Mouse (Mus musculus) cerebellum, postnatal 36 days (tissue): ENCODE measurements around the gene Snu13.

Source experiments
- DNase-seq, 2 experiments: peaks; one replicate each; pipeline ENCODE4 v3.0.0; 2021 to 2022; ENCODE audit warnings: mixed read lengths in 2 of 2

The Snu13 gene

GRCm38 (mm10) chr15:82047080-82047883 lies at the start of gene Snu13:
TSS of gene Snu13 (minus strand) at chr15:82047598.
- DNase-seq: peak; percentile 93 to 94

GRCm38 (mm10) chr15:82091061-82091460 lies 43.7 kb upstream of the Snu13 start:
- no peak for DNase-seq

GRCm38 (mm10) chr15:82087266-82087665 lies 39.9 kb upstream of the Snu13 start:
- peak in 1 of 2 experiments; percentile 22 for DNase-seq

- no peak for DNase-seq
These were observed 38.7 kb upstream of the Snu13 start for GRCm38 (mm10) chr15:82086131-82086530.

GRCm38 (mm10) chr15:82085606-82086005 lies 38.2 kb upstream of the Snu13 start:
- DNase-seq: no peak

DNA sequence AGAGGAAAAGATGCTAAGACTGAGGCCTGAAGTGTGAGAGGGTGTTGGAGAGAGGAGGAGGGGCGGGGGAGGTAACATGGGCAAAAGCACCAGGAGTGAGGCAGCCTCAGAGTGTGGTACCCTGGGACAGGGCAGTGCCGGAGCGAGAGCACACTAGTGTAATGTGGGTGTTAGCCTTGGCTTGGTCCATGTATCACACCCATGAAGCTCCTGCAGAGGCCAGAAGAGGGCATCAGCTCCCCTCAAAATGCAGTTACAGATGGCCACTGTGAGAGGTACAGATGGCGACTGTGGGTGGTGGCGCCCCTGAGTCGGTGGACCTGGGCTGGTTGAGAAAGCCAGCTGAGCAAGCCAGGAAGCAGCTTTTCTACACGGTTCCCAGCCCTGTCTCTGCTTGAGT lies 33.8 kb upstream of the Snu13 start:
- peak; percentile 80 to 82 for DNase-seq

GRCm38 (mm10) chr15:82079883-82080282 lies 32.5 kb upstream of the Snu13 start:
- DNase-seq: no peak

DNA sequence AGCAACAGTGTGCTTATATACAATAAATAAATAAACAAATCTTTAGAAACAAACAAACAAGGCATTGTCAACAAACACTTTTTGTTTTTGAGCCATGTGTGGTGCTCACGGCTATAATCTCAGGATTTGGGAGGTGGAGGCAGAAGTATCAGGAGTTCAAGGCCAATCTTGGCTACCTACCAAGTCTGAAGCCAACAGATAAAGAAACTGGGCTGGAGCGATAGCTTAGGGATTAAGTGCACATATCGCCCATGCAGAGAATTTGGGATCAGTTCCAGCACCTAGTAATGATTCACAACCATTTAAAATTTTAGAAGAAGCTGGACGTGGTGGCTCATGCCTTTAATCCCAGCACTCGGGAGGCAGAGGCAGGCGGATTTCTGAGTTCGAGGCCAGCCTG lies 26.1 kb upstream of the Snu13 start:
- DNase-seq: no peak

GRCm38 (mm10) chr15:82071816-82072469 lies 24.5 kb upstream of the Snu13 start:
- no peak for DNase-seq

GRCm38 (mm10) chr15:82069898-82070297 lies 22.5 kb upstream of the Snu13 start, which contains the start of gene Mei1:
TSS of gene Mei1 (plus strand) at chr15:82069996.
- no peak for DNase-seq

DNA sequence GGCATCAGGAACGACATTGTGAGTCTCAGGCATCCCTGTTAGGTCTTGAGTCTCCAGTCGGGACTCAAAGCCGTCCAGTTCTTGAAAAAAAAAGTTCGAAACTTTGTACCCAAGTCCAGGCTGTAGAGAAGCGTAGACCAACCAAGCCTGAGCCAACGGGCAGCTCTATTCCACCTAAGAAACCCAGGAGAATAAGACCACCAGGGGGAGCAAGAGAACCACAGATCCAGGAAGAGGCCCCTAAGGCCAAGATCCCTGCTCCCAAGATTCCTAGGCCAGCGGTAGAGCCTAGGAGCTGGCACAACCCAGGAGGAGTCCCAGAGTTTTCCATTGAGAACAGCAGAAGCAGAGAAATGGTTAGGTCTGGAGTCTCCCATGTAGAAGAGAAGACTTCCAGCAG lies 18.1 kb upstream of the Snu13 start:
- DNase-seq: peak; percentile 64 to 83

- no peak for DNase-seq
These were observed 16.5 kb upstream of the Snu13 start for GRCm38 (mm10) chr15:82063909-82064308.

- no peak for DNase-seq
These were observed 11.4 kb upstream of the Snu13 start, which contains the start of gene 4930407I10Rik for GRCm38 (mm10) chr15:82058719-82059201. TSS of gene 4930407I10Rik (plus strand) at chr15:82059151.

GRCm38 (mm10) chr15:82052544-82052943 lies 5.1 kb upstream of the Snu13 start:
- DNase-seq: no peak

- peak; percentile 22 to 31 for DNase-seq
These were observed 1.0 kb downstream of the Snu13 start for GRCm38 (mm10) chr15:82046246-82046891.

DNA sequence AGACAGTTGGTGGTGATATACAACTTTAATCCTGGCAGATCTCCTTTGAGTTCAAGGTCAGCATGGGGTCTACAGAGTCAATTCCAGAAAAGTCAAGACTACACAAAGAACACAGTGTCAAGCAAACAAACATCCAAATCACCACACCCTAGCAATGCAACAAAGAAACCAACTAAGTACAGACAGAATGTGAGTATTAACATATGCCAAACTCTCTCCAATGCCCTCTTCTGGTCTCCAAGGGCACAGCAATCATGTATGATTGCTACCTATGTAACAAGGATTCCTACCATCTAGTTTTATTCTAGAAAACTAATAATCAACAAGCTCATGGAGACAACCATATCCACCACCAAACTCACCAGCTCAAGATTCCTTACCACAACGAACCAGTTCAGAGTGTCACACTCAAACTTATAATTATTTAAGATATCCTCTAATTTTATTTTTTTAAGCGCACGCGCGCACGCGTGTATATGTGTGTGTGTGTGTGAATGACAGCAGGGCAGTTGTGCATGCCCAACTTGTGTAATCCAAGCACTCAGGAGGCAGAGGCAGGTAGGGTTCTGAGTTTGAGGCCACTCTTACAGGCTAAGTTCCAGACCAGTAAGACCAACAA lies 3.1 kb downstream of the Snu13 start:
- peak in 1 of 2 experiments; percentile 23 for DNase-seq

GRCm38 (mm10) chr15:82040650-82041049 lies 6.7 kb downstream of the Snu13 start:
- peak; percentile 27 to 41 for DNase-seq

DNA sequence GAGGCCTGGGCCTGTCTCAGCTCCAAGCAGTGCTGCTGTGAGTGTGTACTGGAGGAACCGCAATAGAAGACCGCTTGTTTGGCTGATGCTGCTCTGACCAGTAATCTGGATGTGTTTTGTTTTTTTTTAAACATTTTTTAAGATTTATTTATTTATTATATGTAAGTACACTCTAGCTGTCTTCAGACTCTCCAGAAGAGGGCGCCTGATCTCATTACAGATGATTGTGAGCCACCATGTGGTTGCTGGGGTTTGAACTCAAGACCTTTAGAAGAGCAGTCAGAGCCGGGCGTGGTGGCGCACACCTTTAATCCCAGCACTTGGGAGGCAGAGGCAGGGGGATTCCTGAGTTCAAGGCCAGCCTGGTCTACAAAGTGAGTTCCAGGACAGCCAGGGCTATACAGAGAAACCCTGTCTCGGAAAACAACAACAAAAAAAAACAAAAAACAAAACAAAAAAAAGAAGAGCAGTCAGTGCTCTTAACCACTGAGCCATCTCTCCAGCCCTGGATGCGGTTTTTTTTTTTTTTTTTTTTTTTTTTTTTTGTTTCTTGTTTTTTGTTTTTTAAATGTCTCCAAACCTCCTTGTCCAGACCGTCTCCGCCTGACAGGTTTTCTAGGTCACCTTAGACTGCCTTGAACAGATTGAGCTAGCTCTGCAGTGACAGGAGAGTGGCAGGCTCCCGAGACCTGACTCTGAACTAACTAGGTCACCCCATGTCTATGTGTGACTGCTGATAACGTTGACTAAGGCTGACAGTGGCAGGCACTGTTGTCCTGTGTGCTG lies 11.3 kb downstream of the Snu13 start:
- DNase-seq: peak in 1 of 2 experiments; percentile 22

DNA sequence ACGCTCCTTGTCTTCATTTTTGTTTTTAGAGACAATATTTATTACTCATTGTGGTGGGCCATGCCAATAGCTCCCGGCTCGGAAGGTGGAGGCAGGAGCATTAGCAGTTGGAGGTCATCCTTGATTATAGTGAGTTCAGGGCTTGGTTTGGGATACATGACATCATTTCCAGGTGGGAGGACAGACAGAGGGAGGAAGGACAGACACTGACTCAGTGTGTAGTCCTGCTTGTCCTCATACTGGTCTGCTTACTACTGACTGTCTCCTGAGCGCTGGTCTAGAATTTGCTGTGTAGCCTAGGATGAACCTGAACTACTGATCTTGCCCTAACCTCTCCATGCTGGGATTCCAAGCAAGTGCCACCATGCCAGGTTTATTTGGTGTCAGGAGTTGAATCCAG lies 13.6 kb downstream of the Snu13 start, which contains the start of gene Desi1:
Desi1 (minus strand) TSS at position 101 of the 400 bp plus-strand sequence.
- DNase-seq: no peak

GRCm38 (mm10) chr15:82032386-82032785 lies 15.0 kb downstream of the Snu13 start:
- DNase-seq: no peak

- DNase-seq: no peak
These were observed 19.7 kb downstream of the Snu13 start for GRCm38 (mm10) chr15:82027726-82028125.

DNA sequence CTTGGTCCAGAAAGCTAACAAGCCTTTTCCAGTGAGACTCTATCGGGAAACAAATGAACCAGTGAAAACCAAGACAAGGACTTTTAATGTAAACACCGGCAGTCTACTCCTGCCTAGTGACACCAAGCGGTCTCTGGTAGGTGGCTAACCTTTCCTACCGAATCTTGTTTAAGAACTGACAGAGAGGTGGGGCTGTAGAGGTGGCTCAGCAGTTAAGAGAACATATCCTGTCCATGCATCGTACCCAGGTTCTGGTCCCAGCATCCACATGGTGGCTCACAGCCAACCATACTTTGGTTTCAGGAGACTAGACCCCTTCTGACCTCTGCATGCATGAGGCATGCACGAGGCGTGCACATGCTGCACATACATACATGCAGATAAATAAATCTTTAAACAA lies 20.1 kb downstream of the Snu13 start:
- no peak for DNase-seq
